Mouse (Mus musculus): ENCODE results near the gene Ctnna2. TPM values are rescaled to one million over a fixed set of nuclear protein-coding genes. Genes with fewer than 3 reads are reported as not detected.

Gene Ctnna2
- polyA plus RNA-seq, 1 experiment from 2014 or later: 7.2 TPM

- Histone ChIP-seq H3K27me3 (replicated peaks) (no peaks in the 10 kb centered on the region), H3K4me1 (replicated peaks) (no peaks in the 10 kb centered on the region), H3K27ac (no peak overlapping the region), H3K4me2 (replicated peaks) (no peak overlapping the region), H3K9me3 (no peaks in the 10 kb centered on the region), H3K4me3 (replicated peaks) (no peak overlapping the region), H3K9ac (no peak overlapping the region), H3K36me3 (no peaks in the 10 kb centered on the region)
- no peak for ATAC-seq
- WGBS: 52% methylated on average over 15 of the region's 15 CpGs
Measured at GRCm38 (mm10) chr6:77537055-77537807, 442.3 kb downstream of the Ctnna2 start.

DNA sequence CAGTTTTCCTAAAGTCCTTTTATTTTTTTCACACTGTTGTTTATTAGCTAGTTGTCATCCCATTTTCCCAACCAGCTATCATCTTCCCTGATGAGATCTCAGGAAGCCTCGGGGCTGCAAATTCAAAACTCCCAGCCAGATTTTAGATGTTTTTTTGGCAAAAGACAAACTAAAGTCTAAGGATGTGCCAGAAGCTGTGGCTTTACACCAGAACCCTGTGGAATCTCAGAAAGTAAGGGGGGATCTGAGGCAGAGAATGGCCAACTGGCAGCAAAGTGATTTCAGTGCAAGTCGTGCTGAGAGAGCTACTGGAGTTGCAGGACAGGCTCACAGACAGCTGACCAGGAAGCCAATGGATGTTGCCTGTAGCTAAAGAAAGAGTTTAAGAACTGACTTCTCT, 451.9 kb downstream of the Ctnna2 start:
- no peaks in the 10 kb centered on the region for H3K36me3 ChIP-seq
- no peak overlapping the region for H3K9ac ChIP-seq
- H3K4me3 ChIP-seq (replicated peaks): no peak overlapping the region
- H3K4me1 ChIP-seq (replicated peaks): no peaks in the 10 kb centered on the region
- no peak overlapping the region for H3K27ac ChIP-seq
- no peaks in the 10 kb centered on the region for H3K27me3 ChIP-seq (replicated peaks)
- no peaks in the 10 kb centered on the region for H3K9me3 ChIP-seq
- no peak for ATAC-seq
- 54% methylated on average over 2 of the region's 2 CpGs for WGBS
- no peak overlapping the region for H3K4me2 ChIP-seq (replicated peaks)

DNA sequence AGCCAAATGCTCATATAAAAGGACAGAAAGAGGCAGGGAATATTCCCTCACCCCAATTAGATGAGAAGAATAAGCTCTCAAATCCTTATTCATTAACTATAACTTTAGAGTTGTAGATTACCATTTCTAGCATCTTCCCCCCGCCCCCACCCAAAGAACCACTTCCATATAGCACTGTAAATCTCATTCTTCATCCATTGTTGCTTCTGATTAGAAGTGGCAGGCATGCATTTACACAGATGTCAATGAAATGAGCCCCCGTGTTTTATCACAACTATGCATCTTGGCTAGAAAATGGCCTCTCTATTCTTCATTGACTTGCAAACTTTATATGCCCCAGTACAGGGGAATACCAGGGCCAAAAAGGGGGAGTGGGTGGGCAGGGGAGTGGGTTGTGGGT, 457.7 kb downstream of the Ctnna2 start:
- Histone ChIP-seq H3K4me3 (replicated peaks) (no peak overlapping the region), H3K36me3 (no peaks in the 10 kb centered on the region), H3K4me2 (replicated peaks) (no peak overlapping the region), H3K27ac (no peak overlapping the region), H3K27me3 (replicated peaks) (no peaks in the 10 kb centered on the region), H3K9ac (no peak overlapping the region), H3K4me1 (replicated peaks) (no peaks in the 10 kb centered on the region), H3K9me3 (no peaks in the 10 kb centered on the region)
- WGBS: 79% methylated on average over 2 of the region's 2 CpGs
- no peak for ATAC-seq

DNA sequence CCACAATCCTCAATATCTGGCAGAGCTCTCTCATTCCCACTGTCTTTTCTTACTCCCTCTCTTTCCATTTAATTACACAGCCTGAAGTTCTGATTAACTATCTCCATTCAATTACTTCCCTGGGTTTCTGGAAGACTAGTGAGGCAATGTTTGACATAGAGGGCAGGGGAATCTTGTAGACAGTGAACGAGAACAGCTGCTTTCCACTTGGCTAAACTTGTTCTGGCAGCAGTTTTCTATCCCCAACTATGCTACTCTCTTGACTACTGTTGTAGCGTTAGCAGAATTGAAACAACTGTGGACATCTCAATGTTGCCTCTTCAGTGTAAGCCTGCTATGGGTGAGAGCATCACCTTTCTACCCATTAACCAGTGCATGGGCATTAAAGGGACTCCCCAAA, 463.0 kb downstream of the Ctnna2 start:
- H3K4me3 ChIP-seq (replicated peaks): no peak overlapping the region
- 60% methylated on average over 2 of the region's 2 CpGs for WGBS
- no peaks in the 10 kb centered on the region for H3K27me3 ChIP-seq (replicated peaks)
- H3K9ac ChIP-seq: no peak overlapping the region
- no peaks in the 10 kb centered on the region for H3K36me3 ChIP-seq
- no peaks in the 10 kb centered on the region for H3K9me3 ChIP-seq
- no peak overlapping the region for H3K27ac ChIP-seq
- no peak for ATAC-seq
- no peak overlapping the region for H3K4me2 ChIP-seq (replicated peaks)
- H3K4me1 ChIP-seq (replicated peaks): no peaks in the 10 kb centered on the region

DNA sequence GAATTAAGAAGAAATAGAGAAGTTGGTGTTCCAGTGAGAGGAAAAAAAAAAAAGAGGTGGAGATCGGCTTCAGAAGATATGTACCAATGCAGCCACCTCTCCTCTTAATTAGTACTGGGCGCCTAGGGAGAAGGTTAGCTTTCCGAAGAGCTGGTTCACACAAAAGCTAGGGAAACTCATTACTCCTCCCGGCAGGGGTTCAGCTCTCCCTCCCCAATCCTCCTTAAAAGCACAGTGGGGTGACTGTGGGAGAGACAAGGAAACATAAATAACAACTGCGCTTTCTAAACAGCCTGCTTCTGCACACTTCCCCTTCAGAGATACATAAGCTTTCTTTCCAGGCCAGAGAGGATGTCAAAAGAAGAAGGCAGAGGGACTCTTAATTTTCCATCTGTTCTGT, 467.7 kb downstream of the Ctnna2 start:
- Histone ChIP-seq H3K27me3 (replicated peaks) (no peaks in the 10 kb centered on the region), H3K36me3 (no peaks in the 10 kb centered on the region), H3K9me3 (no peaks in the 10 kb centered on the region), H3K4me2 (replicated peaks) (no peak overlapping the region), H3K4me3 (replicated peaks) (no peak overlapping the region), H3K9ac (no peak overlapping the region), H3K27ac (no peak overlapping the region), H3K4me1 (replicated peaks) (no peaks in the 10 kb centered on the region)
- ATAC-seq: no peak
- WGBS: 22% methylated on average over 5 of the region's 5 CpGs

DNA sequence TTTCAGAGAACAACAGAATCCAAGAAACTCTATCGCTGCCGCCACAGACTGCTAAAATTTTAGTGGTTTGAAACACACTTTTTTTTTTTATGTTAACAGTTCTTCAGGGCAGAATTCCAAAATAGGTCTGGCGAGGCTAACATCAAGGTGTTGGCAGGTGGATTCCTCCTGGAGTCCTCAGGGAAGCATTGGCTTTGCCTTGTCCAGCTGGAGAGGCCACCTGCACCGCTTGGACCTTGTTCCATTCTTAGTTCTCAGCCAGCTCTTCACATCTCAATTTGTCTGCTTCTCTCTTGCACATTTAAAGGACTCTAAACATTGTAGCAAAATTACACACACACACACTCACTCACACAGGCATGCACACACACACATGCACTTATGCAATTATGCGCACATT, 487.8 kb downstream of the Ctnna2 start:
- ATAC-seq: no peak
- WGBS: 82% methylated on average over 5 of the region's 5 CpGs

DNA sequence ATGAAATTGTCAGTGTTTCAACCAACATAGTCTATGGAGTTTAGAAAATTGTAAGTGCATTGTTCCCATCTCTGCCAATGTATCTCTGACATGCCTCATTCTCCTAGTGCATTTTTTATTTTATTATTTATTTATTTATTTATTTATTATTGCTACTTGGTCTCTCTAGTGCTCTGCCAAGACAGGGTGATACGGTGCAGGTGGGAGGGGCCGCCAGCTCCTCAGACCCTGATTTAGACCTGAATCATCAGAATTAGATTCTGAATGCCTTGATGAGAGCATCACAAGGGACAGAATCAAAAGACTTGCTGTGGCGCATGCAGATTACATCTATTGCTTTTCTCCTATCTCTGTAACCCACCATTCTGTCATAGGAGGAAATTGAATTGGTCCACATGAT, 492.8 kb downstream of the Ctnna2 start:
- no peaks in the 10 kb centered on the region for H3K9me3 ChIP-seq
- H3K27ac ChIP-seq: no peak overlapping the region
- H3K27me3 ChIP-seq (replicated peaks): no peaks in the 10 kb centered on the region
- H3K4me2 ChIP-seq (replicated peaks): no peak overlapping the region
- H3K9ac ChIP-seq: no peak overlapping the region
- no peak overlapping the region for H3K4me3 ChIP-seq (replicated peaks)
- H3K36me3 ChIP-seq: no peaks in the 10 kb centered on the region
- 88% methylated on average over 3 of the region's 3 CpGs for WGBS
- H3K4me1 ChIP-seq (replicated peaks): no peaks in the 10 kb centered on the region
- ATAC-seq: no peak

More for the DNA sequence above, 487.8 kb downstream of the Ctnna2 start:
- no peak overlapping the region for H3K9ac ChIP-seq
- H3K27ac ChIP-seq: no peak overlapping the region
- no peak overlapping the region for H3K4me2 ChIP-seq (replicated peaks)
- H3K4me1 ChIP-seq (replicated peaks): no peaks in the 10 kb centered on the region
- no peaks in the 10 kb centered on the region for H3K9me3 ChIP-seq
- no peaks in the 10 kb centered on the region for H3K36me3 ChIP-seq
- no peak overlapping the region for H3K4me3 ChIP-seq (replicated peaks)
- H3K27me3 ChIP-seq (replicated peaks): no peaks in the 10 kb centered on the region

GRCm38 (mm10) chr6:77482081-77482480, 497.4 kb downstream of the Ctnna2 start:
- no peak for ATAC-seq
- Histone ChIP-seq H3K9me3 (no peaks in the 10 kb centered on the region), H3K27me3 (replicated peaks) (no peaks in the 10 kb centered on the region), H3K9ac (no peak overlapping the region), H3K36me3 (no peaks in the 10 kb centered on the region), H3K4me3 (replicated peaks) (no peak overlapping the region), H3K27ac (no peak overlapping the region), H3K4me1 (replicated peaks) (no peaks in the 10 kb centered on the region), H3K4me2 (replicated peaks) (no peak overlapping the region)
- 84% methylated on average over 3 of the region's 3 CpGs for WGBS

- no peaks in the 10 kb centered on the region for H3K27me3 ChIP-seq (replicated peaks)
- no peak overlapping the region for H3K4me3 ChIP-seq (replicated peaks)
- H3K9ac ChIP-seq: no peak overlapping the region
- H3K36me3 ChIP-seq: no peaks in the 10 kb centered on the region
- no peak overlapping the region for H3K4me2 ChIP-seq (replicated peaks)
- no peak overlapping the region for H3K27ac ChIP-seq
- H3K4me1 ChIP-seq (replicated peaks): no peaks in the 10 kb centered on the region
- H3K9me3 ChIP-seq: no peaks in the 10 kb centered on the region
- WGBS: 70% methylated on average over 1 of the region's 1 CpGs
- no peak for ATAC-seq
Measured at GRCm38 (mm10) chr6:77475354-77475753, 504.1 kb downstream of the Ctnna2 start.

GRCm38 (mm10) chr6:77473256-77473655, 506.2 kb downstream of the Ctnna2 start:
- WGBS: 87% methylated on average over 7 of the region's 7 CpGs
- ATAC-seq: no peak
- no peaks in the 10 kb centered on the region for H3K4me1 ChIP-seq (replicated peaks)
- no peaks in the 10 kb centered on the region for H3K9me3 ChIP-seq
- H3K36me3 ChIP-seq: no peaks in the 10 kb centered on the region
- no peaks in the 10 kb centered on the region for H3K27me3 ChIP-seq (replicated peaks)
- no peak overlapping the region for H3K4me3 ChIP-seq (replicated peaks)
- no peak overlapping the region for H3K4me2 ChIP-seq (replicated peaks)
- H3K9ac ChIP-seq: no peak overlapping the region
- no peak overlapping the region for H3K27ac ChIP-seq

DNA sequence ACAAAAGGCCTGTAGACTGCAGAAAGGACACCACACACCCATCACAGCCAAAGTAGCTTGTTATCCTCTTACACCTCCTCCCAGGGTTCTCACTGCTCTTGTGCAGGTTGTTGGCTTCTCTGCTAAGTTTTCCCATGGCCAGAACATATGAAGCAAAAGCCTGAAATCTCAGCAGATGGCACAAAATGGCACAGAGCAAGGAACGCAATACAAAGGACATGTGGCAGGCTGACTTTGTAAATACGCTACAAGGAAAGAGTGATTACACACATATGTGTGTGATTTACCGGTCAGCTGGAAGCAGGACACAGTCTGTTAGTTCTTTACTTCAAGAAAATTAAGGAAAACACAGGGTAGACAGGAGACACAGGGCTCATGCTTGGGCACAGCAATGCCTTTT, 511.4 kb downstream of the Ctnna2 start:
- H3K9me3 ChIP-seq: no peaks in the 10 kb centered on the region
- H3K27ac ChIP-seq: no peak overlapping the region
- H3K9ac ChIP-seq: no peak overlapping the region
- no peak overlapping the region for H3K4me2 ChIP-seq (replicated peaks)
- no peaks in the 10 kb centered on the region for H3K27me3 ChIP-seq (replicated peaks)
- no peaks in the 10 kb centered on the region for H3K4me1 ChIP-seq (replicated peaks)
- no peaks in the 10 kb centered on the region for H3K36me3 ChIP-seq
- no peak for ATAC-seq
- H3K4me3 ChIP-seq (replicated peaks): no peak overlapping the region
- 86% methylated on average over 3 of the region's 3 CpGs for WGBS

GRCm38 (mm10) chr6:77462737-77463136, 516.8 kb downstream of the Ctnna2 start:
- Histone ChIP-seq H3K9ac (no peak overlapping the region), H3K36me3 (no peaks in the 10 kb centered on the region), H3K4me2 (replicated peaks) (no peak overlapping the region), H3K27ac (no peak overlapping the region), H3K27me3 (replicated peaks) (no peaks in the 10 kb centered on the region), H3K9me3 (no peaks in the 10 kb centered on the region), H3K4me1 (replicated peaks) (no peaks in the 10 kb centered on the region), H3K4me3 (replicated peaks) (no peak overlapping the region)
- 40% methylated on average over 1 of the region's 1 CpGs for WGBS
- no peak for ATAC-seq

DNA sequence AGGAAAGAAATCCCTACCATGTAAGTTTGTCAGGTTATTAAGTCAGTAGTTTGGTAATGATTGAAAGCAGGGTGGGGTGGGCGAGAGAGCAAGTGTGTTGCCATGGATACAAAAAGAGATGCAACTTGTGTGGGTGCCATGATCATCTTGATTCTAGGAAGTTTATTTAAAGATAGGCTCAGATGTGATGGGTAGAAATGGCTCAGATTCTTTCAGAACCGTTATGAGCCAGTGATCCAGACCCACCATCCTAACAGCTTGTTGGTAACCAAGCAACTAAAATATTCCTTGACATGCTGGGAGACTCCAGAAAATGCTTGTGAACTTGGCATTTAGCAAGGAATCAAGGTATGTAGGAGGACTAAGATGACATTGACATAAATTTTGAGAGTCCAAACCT, 521.6 kb downstream of the Ctnna2 start:
- 73% methylated on average over 2 of the region's 2 CpGs for WGBS
- Histone ChIP-seq H3K9me3 (no peaks in the 10 kb centered on the region), H3K27ac (no peak overlapping the region), H3K9ac (no peak overlapping the region), H3K36me3 (no peaks in the 10 kb centered on the region), H3K27me3 (replicated peaks) (no peaks in the 10 kb centered on the region), H3K4me1 (replicated peaks) (no peaks in the 10 kb centered on the region), H3K4me2 (replicated peaks) (no peak overlapping the region), H3K4me3 (replicated peaks) (no peak overlapping the region)
- ATAC-seq: no peak
